ENCODE assay signal across 28 mouse cellular contexts in the genomic region with DNA sequence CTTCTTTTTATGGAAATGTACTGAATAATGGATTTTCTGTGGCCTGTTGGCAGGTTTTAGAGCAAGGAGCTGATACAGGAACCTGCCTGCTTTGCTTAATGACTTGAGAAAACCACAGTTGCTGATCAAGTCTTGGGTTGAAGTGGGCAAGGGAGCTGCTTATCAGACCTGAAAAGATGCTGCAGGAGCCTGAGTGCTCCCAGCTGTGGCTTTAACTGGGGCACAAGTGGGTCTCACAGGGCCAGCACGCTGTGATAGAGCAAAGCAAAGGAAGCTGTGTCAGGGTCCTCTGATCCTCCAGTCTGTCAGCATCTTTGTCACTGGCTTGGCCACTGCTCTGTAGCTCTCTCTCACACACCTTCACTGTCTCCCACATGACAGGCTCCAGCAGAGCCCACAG. TPM values are rescaled to one million over a fixed set of nuclear protein-coding genes. Genes with fewer than 3 reads are reported as not detected.
A peak's percentile ranks its signal among the peaks of the same experiment; 100 is the strongest.
DNase-seq lines count a peak whose midpoint lies in the region; ATAC-seq and TF ChIP-seq lines count a peak whose summit lies in the region.
"Had no signal": no experiment of that assay in that cellular context is flagged by ENCODE, and none has a peak within 500 bp of the region (broad histone marks: within the 10 kb centered on the region; RNA-seq: fewer than 3 reads in every experiment).

No protein-coding gene starts in this region.

- H3K79me2 ChIP-seq in CH12.LX (replicated peaks; ENCODE audit: control insufficient read depth, extremely low read depth, insufficient read depth, poor library complexity, severe bottlenecking): no peaks in the 10 kb centered on the region

- H3K9me3 ChIP-seq in forebrain, embryonic 10.5 days: no peaks in the 10 kb centered on the region
- H3K9me3 ChIP-seq in forebrain, postnatal 0 days (ENCODE audit: low read length): no peaks in the 10 kb centered on the region
- H3K9me3 ChIP-seq in CH12.LX (replicated peaks; ENCODE audit: low read length): no peaks in the 10 kb centered on the region
- H3K9me3 ChIP-seq: embryonic facial prominence, embryonic 10.5 days; embryonic facial prominence, embryonic 13.5 days; forebrain, embryonic 13.5 days; heart, embryonic 12.5 days; heart, embryonic 15.5 days had no signal

- H3K4me3 ChIP-seq in forebrain, embryonic 10.5 days: no peak overlapping the region
- no peak overlapping the region for H3K4me3 ChIP-seq in forebrain, postnatal 0 days (ENCODE audit: low read depth, low read length)
- H3K4me3 ChIP-seq in CH12.LX (replicated peaks in 1 of 3; ENCODE audit: low read depth in 2 of 3, low read length in 2 of 3, poor library complexity in 1 of 3): no peak overlapping the region
- H3K4me3 ChIP-seq: embryonic facial prominence, embryonic 10.5 days; embryonic facial prominence, embryonic 13.5 days; erythroblast, embryonic 14.5 days; forebrain, embryonic 13.5 days; heart, adult 2 months; heart, embryonic 12.5 days; heart, embryonic 15.5 days had no signal

- no peak for TF ChIP-seq RAD21 in CH12.LX (IDR thresholded peaks at IDR 0.05; ENCODE audit: low read depth, low read length)

- in situ Hi-C loops in CH12.LX (cut with MboI; ENCODE audit: low pct_ligation_motif_present, low pct_unique_long_range_greater_than_20kb, low sequenced_read_pairs): no loop called here

- no peak for ATAC-seq in forebrain, postnatal 0 days
- ATAC-seq in megakaryocyte progenitor cell, adult 5-6 weeks (replicated peaks; ENCODE audit: poor library complexity): peak; percentile 32
- ATAC-seq: forebrain, embryonic 13.5 days; hindbrain, postnatal 0 days; inflammation-experienced regulatory T-cells, adult 6 months; intestine, embryonic 16.5 days had no signal

- TF ChIP-seq POLR2A in CH12.LX (IDR thresholded peaks at IDR 0.05; ENCODE audit: low read depth, low read length): no peak

- no peak for TF ChIP-seq EP300 in CH12.LX (IDR thresholded peaks at IDR 0.05; ENCODE audit: low read length)

- no peak overlapping the region for H3K9ac ChIP-seq in forebrain, postnatal 0 days
- H3K9ac ChIP-seq in CH12.LX (ENCODE audit: insufficient read depth, low read depth): no peak overlapping the region
- H3K9ac ChIP-seq: embryonic facial prominence, embryonic 13.5 days; forebrain, embryonic 13.5 days; heart, embryonic 12.5 days; heart, embryonic 15.5 days; hindbrain, embryonic 14.5 days had no signal

- H3K4me1 ChIP-seq in forebrain, embryonic 10.5 days: peaks cover 10% of the 10 kb centered on the region
- 0 out of 2 replicates have a peak, but pooled peaks cover 3% of the 10 kb centered on the region for H3K4me1 ChIP-seq in forebrain, postnatal 0 days (ENCODE audit: insufficient read depth)
- peaks cover 3 to 15% of the 10 kb centered on the region in 2 experiments; a peak in 2 of 4 replicates for H3K4me1 ChIP-seq in CH12.LX (ENCODE audit: control insufficient read depth in 1 of 2, insufficient read depth in 2 of 2)

- TF ChIP-seq CTCF in forebrain, postnatal 0 days (IDR thresholded peaks at IDR 0.05; ENCODE audit: low read depth): no peak
- no peak for TF ChIP-seq CTCF in CH12.LX (conservative IDR thresholded peaks at IDR 0.05 in 1 of 2, IDR thresholded peaks at IDR 0.05 in 1 of 2; ENCODE audit: low read depth in 2 of 2, low read length in 2 of 2)

- DNase-seq in forebrain, embryonic 10.5 days (ENCODE audit: extremely low spot score, low spot score): peak; percentile 10
- DNase-seq in forebrain, postnatal 0 days: no peak
- DNase-seq in CH12.LX (ENCODE audit: extremely low read depth): peak; percentile 4
- DNase-seq in kidney, postnatal 4 days: no peak
- no peak for DNase-seq in left cerebral cortex, adult 11 months (ENCODE audit: low spot score)
- DNase-seq: adrenal gland, adult 2 months; adrenal gland, postnatal 14 days; cerebellum, adult 11 months; cerebellum, adult 2 months; cerebellum, adult 9-11 months; cerebellum, postnatal 25 days; embryo, embryonic 11 days; gastrocnemius, postnatal 25 days; heart, adult 2 months; heart, postnatal 10 days; heart, postnatal 4 days had no signal

- H3K27ac ChIP-seq in forebrain, embryonic 10.5 days: no peak overlapping the region
- no peak overlapping the region for H3K27ac ChIP-seq in forebrain, postnatal 0 days (ENCODE audit: low read depth, low read length)
- H3K27ac ChIP-seq in CH12.LX (ENCODE audit: insufficient read depth, low read depth): no peak overlapping the region
- H3K27ac ChIP-seq: embryonic facial prominence, embryonic 10.5 days; embryonic facial prominence, embryonic 13.5 days; forebrain, embryonic 13.5 days; heart, adult 2 months; heart, embryonic 15.5 days; hindbrain, embryonic 14.5 days; hindbrain, postnatal 0 days had no signal

- WGBS in forebrain, embryonic 10.5 days: 69% methylated on average over 1 of the region's 1 CpGs
- WGBS in forebrain, postnatal 0 days: 61% methylated on average over 1 of the region's 1 CpGs

- no peak overlapping the region for H3K4me2 ChIP-seq in forebrain, postnatal 0 days (ENCODE audit: low read depth)
- no peak overlapping the region for H3K4me2 ChIP-seq in CH12.LX (ENCODE audit: insufficient read depth, low read depth, poor library complexity, severe bottlenecking)
- H3K4me2 ChIP-seq: embryonic facial prominence, embryonic 13.5 days; forebrain, embryonic 13.5 days; heart, embryonic 12.5 days; heart, embryonic 15.5 days; hindbrain, embryonic 14.5 days had no signal

- dilution Hi-C loops in CH12.LX (cut with MboI; ENCODE audit: extremely low pct_ligation_motif_present, extremely low pct_unique_long_range_greater_than_20kb, low sequenced_read_pairs): no loop called here

- no peaks in the 10 kb centered on the region for H3K27me3 ChIP-seq in forebrain, embryonic 10.5 days (ENCODE audit: poor library complexity, severe bottlenecking)
- H3K27me3 ChIP-seq in forebrain, postnatal 0 days (ENCODE audit: insufficient read depth, low read length): no peaks in the 10 kb centered on the region
- no peaks in the 10 kb centered on the region for H3K27me3 ChIP-seq in CH12.LX (replicated peaks)
- H3K27me3 ChIP-seq: embryonic facial prominence, embryonic 13.5 days; forebrain, embryonic 13.5 days; heart, embryonic 12.5 days; heart, embryonic 15.5 days had no signal

- H3K36me3 ChIP-seq in forebrain, embryonic 10.5 days (replicated peaks): no peaks in the 10 kb centered on the region
- no peaks in the 10 kb centered on the region for H3K36me3 ChIP-seq in forebrain, postnatal 0 days (ENCODE audit: insufficient read depth)
- H3K36me3 ChIP-seq in CH12.LX (replicated peaks in 1 of 2; ENCODE audit: control insufficient read depth in 1 of 2, insufficient read depth in 1 of 2, low read length in 1 of 2): no peaks in the 10 kb centered on the region
- H3K36me3 ChIP-seq: embryonic facial prominence, embryonic 10.5 days; embryonic facial prominence, embryonic 13.5 days; G1E; heart, embryonic 12.5 days; heart, embryonic 15.5 days had no signal

TF ChIP-seq in CH12.LX, 34 proteins besides CTCF, POLR2A, EP300 and RAD21:
- TF ChIP-seq POLR2AphosphoS2 (IDR thresholded peaks at IDR 0.05; ENCODE audit: low read depth, low read length) (no peak), GABPA (IDR thresholded peaks at IDR 0.05; ENCODE audit: insufficient replicate concordance, low read depth, low read length) (no peak), HCFC1 (IDR thresholded peaks at IDR 0.05; ENCODE audit: low read depth, low read length) (no peak), ETS1 (conservative IDR thresholded peaks at IDR 0.05; ENCODE audit: low read depth, low read length) (no peak)
TF ChIP-seq in CH12.LX: peak in this region for 0.

RNA-seq across cellular contexts. Expression of gene Lypd6, which starts 45.4 kb away (rescaled TPM):
- 3.9 and 5.5 TPM in 2 replicates for polyA plus RNA-seq in forebrain, embryonic 10.5 days (2016; fragmentation: Nextera tagmentation; extraction: Ambion mirVana)
- 12.2 and 19.2 TPM in 2 replicates for total RNA-seq in forebrain, postnatal 0 days (2014; rRNA removed)
- 14.1 and 17.2 TPM in 2 replicates for polyA plus RNA-seq in forebrain, postnatal 0 days (2015; fragmentation: Nextera tagmentation; extraction: Ambion mirVana)
- total RNA-seq in CH12.LX (2012; rRNA removed) (not detected in 2 replicates), CH12.LX (2014; rRNA removed) (not detected in 2 replicates)
- polyA plus RNA-seq in CH12.LX (2012; ENCODE audit: insufficient read length, low read depth): not detected in 2 replicates
- total RNA-seq in megakaryocyte progenitor cell, adult 5-6 weeks (2015): 0.12 TPM in 1 of 2 replicates, not detected in the other
- total RNA-seq in megakaryocyte progenitor cell, adult 5-6 weeks (2017): not detected in 2 replicates
- total RNA-seq: G1E had no signal
- polyA plus RNA-seq: erythroblast, embryonic 14.5 days; G1E; inflammation-experienced regulatory T-cells, adult 6 months had no signal

Comparison
In these comparisons a context has a peak if more than half of its experiments do, and no peak if none do; other contexts are left out.
1. DNase-seq: peak in forebrain, embryonic 10.5 days (single experiment) and CH12.LX (single experiment); none in forebrain, postnatal 0 days (single experiment), kidney, postnatal 4 days (0 of 2) and left cerebral cortex, adult 11 months (single experiment).
2. RNA of gene Lypd6, which starts 45.4 kb away (total RNA-seq): 12.2 to 19.2 TPM in forebrain, postnatal 0 days; not detected in CH12.LX and 0.12 TPM in megakaryocyte progenitor cell, adult 5-6 weeks; every median in the first group is over 10 times any median in the second.